Mouse (Mus musculus): ENCODE measurements around the gene Jdp2.

Jdp2 gene

GRCm38 (mm10) chr12:85684411-85685275, 85.8 kb downstream of the Jdp2 start:
- DNase-seq (ENCODE audit: low read depth, low spot score) = no peak

GRCm38 (mm10) chr12:85686466-85687216, 87.8 kb downstream of the Jdp2 start, which contains the start of gene Batf:
Gene Batf, plus strand, starts transcription at chr12:85686669.
- no peak for DNase-seq (ENCODE audit: low read depth, low spot score)

GRCm38 (mm10) chr12:85687217-85687533, 88.3 kb downstream of the Jdp2 start:
- DNase-seq (ENCODE audit: low read depth, low spot score) = no peak

- DNase-seq (ENCODE audit: low read depth, low spot score) = no peak
Observed at GRCm38 (mm10) chr12:85687846-85688245, 89.0 kb downstream of the Jdp2 start.
